ENCODE assay signal across 15 mouse cellular contexts in genomic region chr16:35717761-35718160, GRCm38 (mm10).
"Had no signal": no experiment of that assay in that cellular context is flagged by ENCODE, and none has a peak within 500 bp of the region (broad histone marks: within the 10 kb centered on the region; RNA-seq: fewer than 3 reads in every experiment).

No protein-coding gene starts in this region.

- DNase-seq: right cerebral cortex, adult 18-20 months; right cerebral cortex, postnatal 14 days; right cerebral cortex, postnatal 25 days; right cerebral cortex, postnatal 4 days; spleen, adult 18-20 months; thymus, adult 18-20 months; thymus, adult 2 months; thymus, postnatal 14 days; thymus, postnatal 25 days; thymus, postnatal 36 days; thymus, postnatal 4 days had no signal

- H3K27me3 ChIP-seq: neural tube, embryonic 12.5 days; neural tube, embryonic 13.5 days; neural tube, embryonic 15.5 days; stomach, embryonic 15.5 days had no signal
